Mouse (Mus musculus): ENCODE data around the gene Gja5. TPM values are rescaled to one million over a fixed set of nuclear protein-coding genes. Genes with fewer than 3 reads are reported as not detected.
"Not testable (repeated sequence)": the region's sequence is repeated elsewhere in the genome, so short reads cannot be mapped to it uniquely, and the experiment has no call there.

Gene Gja5
- polyA plus RNA-seq, 1 experiment from 2014 or later, result 34.7 TPM

DNA sequence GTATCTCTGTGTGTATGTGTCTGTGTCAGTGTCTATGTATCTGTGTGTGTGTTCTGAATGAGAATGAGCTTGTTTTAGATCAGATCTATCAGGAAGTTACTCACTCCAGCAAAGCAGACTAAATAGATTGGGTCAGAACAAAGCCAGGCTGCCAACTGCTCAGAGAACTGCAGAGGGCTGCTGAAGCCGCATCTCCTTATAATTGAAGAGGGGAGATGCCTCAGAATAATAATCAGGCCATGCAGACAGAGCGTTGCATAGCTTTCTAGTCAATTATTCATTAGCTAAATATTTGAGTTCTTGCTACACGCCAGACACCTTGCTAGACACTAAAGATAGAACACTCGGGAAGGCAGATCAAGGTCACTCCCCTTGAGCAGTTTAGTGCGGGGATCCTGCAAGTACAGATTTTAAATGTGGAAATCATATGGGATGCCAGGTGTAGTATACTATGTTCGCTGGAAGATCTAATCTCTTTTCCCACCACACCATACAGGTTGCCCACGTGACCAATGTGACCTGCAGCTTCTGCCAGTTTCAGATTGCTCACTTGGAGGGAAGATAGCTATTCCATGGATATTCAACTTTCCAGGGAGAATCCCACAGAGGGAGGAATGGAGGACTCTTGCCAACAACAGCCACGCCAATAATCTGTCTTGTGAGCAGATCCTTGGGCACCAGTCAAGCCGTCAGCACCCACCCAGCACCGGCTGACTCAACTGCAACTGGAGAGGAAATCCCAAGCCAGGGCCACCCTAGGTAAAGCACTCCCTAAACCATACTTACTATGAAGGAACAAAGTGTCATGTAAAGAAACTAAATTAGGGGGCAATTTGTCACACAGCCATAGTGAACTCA lies 196.5 kb downstream of the Gja5 start:
- H3K9me3 ChIP-seq (replicated peaks; ENCODE audit: control insufficient read depth, low read length), result 0 out of 2 replicates have a peak, but pooled peaks cover 2% of the 10 kb centered on the region
- H3K27me3 ChIP-seq (ENCODE audit: control insufficient read depth, insufficient read depth, low read length), result no peaks in the 10 kb centered on the region
- H3K4me1 ChIP-seq (ENCODE audit: control insufficient read depth, insufficient read depth, low read length), result peaks cover 9% of the 10 kb centered on the region; the same call in 1 of the 2 replicates
- ATAC-seq (replicated peaks; ENCODE audit: insufficient number of reproducible peaks, low FRiP score, low TSS enrichment), result no peak
- H3K4me2 ChIP-seq, result no peak overlapping the region
- WGBS (ENCODE audit: insufficient replicate concordance), result 53% methylated on average over 10 of the region's 10 CpGs
- H3K9ac ChIP-seq (ENCODE audit: low read depth, low read length), result no peak overlapping the region
- no peaks in the 10 kb centered on the region for H3K36me3 ChIP-seq (ENCODE audit: control insufficient read depth, insufficient read depth, low read length)
- H3K27ac ChIP-seq (ENCODE audit: low read depth, low read length), result no peak overlapping the region
- H3K4me3 ChIP-seq (ENCODE audit: low read depth, low read length), result no peak overlapping the region

DNA sequence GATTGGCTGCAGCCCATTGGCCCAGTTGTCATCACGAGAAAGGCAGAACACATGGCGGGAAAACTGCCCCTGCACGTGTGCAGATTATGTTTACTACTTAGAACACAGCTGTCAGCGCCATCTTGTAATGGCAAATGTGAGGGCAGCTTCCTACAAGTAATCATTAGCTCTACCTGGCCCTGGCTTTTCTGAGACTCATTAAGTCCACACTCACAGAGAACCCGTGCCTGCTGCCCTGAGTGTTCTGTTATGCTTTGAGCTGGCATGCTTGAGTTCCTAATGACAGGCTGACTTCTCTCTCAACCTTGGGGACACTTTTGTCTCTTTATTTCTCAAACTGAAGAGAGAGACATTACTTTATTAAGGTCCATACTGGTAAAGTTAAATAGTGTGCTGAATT lies 199.5 kb downstream of the Gja5 start:
- 61% methylated on average over 3 of the region's 5 CpGs for WGBS (ENCODE audit: insufficient replicate concordance)
- not testable (repeated sequence) for H3K9me3 ChIP-seq (replicated peaks; ENCODE audit: control insufficient read depth, low read length); H3K4me1 ChIP-seq (ENCODE audit: control insufficient read depth, insufficient read depth, low read length); H3K36me3 ChIP-seq (ENCODE audit: control insufficient read depth, insufficient read depth, low read length); H3K27me3 ChIP-seq (ENCODE audit: control insufficient read depth, insufficient read depth, low read length); H3K27ac ChIP-seq (ENCODE audit: low read depth, low read length); H3K4me2 ChIP-seq; H3K9ac ChIP-seq (ENCODE audit: low read depth, low read length); H3K4me3 ChIP-seq (ENCODE audit: low read depth, low read length); ATAC-seq (replicated peaks; ENCODE audit: insufficient number of reproducible peaks, low FRiP score, low TSS enrichment)

DNA sequence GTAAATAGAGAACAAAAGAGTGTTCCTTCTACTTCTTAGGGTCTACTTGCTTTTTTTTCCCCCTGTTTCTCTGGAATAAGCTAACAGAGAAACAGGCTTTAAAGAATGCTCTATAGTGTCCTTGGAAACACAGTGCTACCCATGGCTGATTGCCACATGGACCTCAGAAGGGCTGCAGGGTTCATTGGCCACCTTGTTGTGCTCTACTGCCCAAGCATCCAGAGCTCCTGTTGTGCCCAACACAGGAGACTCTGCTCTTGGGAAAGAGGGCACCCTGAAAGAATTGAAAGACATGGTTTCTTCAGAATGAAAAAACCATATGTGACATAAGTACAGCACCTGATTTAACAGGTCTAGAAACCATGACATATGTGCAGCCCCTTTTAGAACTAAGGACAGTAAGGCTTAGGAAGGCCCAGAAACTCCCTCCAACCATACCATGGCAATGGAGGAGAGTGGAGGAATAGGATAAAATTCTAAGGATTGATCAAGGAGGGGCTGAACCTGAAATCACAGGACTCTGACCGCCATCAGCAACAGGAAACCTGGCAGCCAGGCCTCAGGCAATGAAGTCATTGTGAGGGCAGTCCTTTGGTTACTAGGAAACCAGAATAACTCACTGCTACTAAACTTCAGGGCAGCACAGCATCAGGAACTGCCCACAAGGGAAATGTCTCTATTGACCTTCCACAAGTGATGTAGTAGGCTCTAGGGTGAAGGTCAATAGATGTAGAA lies 200.4 kb downstream of the Gja5 start:
- no peak overlapping the region for H3K4me3 ChIP-seq (ENCODE audit: low read depth, low read length)
- ATAC-seq (replicated peaks; ENCODE audit: insufficient number of reproducible peaks, low FRiP score, low TSS enrichment), result no peak
- 72% methylated on average over 1 of the region's 1 CpGs for WGBS (ENCODE audit: insufficient replicate concordance)

DNA sequence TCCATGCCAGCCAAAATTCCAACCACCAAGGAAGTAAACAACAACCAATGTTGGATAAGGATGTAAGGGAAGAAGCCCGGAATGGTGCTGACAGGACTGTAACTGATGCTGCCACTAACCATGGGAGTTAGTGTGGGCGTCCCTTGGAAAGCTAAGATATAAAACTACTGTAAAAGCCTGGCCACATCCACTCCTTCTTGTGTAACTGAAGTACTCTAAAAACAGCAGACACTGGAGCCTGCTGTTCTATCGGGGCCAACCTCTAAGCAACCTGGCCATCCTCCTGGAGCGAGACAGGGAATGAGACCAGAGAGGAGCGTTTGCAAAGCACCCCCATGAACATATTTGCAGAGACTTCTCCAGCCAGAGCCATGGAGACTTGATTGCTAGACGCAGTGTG lies 213.0 kb downstream of the Gja5 start:
- Histone ChIP-seq H3K4me3 (ENCODE audit: low read depth, low read length) (no peak overlapping the region), H3K4me1 (ENCODE audit: control insufficient read depth, insufficient read depth, low read length) (no peaks in the 10 kb centered on the region), H3K4me2 (no peak overlapping the region), H3K36me3 (ENCODE audit: control insufficient read depth, insufficient read depth, low read length) (no peaks in the 10 kb centered on the region), H3K27ac (ENCODE audit: low read depth, low read length) (no peak overlapping the region), H3K9ac (ENCODE audit: low read depth, low read length) (no peak overlapping the region), H3K27me3 (ENCODE audit: control insufficient read depth, insufficient read depth, low read length) (no peaks in the 10 kb centered on the region), H3K9me3 (replicated peaks; ENCODE audit: control insufficient read depth, low read length) (no peaks in the 10 kb centered on the region)
- WGBS (ENCODE audit: insufficient replicate concordance), result 69% methylated on average over 6 of the region's 6 CpGs
- no peak for ATAC-seq (replicated peaks; ENCODE audit: insufficient number of reproducible peaks, low FRiP score, low TSS enrichment)

More for the DNA sequence above, 200.4 kb downstream of the Gja5 start:
- Histone ChIP-seq H3K27me3 (ENCODE audit: control insufficient read depth, insufficient read depth, low read length) (no peaks in the 10 kb centered on the region), H3K9me3 (replicated peaks; ENCODE audit: control insufficient read depth, low read length) (0 out of 2 replicates have a peak, but pooled peaks cover 7% of the 10 kb centered on the region), H3K4me2 (no peak overlapping the region), H3K27ac (ENCODE audit: low read depth, low read length) (no peak overlapping the region), H3K9ac (ENCODE audit: low read depth, low read length) (no peak overlapping the region), H3K36me3 (ENCODE audit: control insufficient read depth, insufficient read depth, low read length) (no peaks in the 10 kb centered on the region), H3K4me1 (ENCODE audit: control insufficient read depth, insufficient read depth, low read length) (peaks cover 9% of the 10 kb centered on the region; the same call in 1 of the 2 replicates)

DNA sequence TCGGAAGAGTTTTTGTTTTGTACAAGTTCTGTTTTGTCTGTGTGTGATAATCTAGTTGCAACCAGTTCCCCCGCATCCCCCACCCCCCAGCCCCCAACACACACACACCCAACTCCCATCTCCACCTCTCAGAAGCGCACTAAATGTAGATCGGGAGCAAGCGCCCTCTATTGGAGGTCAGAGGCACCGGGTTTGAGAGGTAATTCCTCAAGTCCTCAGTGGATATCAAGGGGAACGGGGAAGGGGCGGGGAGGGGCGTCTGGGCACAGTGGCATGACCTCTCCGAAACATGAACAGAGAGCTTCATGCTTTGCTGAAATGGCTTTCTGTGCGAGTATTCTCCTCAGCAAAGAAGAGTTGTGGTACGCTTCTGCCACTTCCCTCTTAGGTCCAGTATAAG lies 213.8 kb downstream of the Gja5 start:
- H3K9me3 ChIP-seq (replicated peaks; ENCODE audit: control insufficient read depth, low read length), result no peaks in the 10 kb centered on the region
- no peak overlapping the region for H3K27ac ChIP-seq (ENCODE audit: low read depth, low read length)
- 48% methylated on average over 12 of the region's 12 CpGs for WGBS (ENCODE audit: insufficient replicate concordance)
- no peaks in the 10 kb centered on the region for H3K27me3 ChIP-seq (ENCODE audit: control insufficient read depth, insufficient read depth, low read length)
- no peaks in the 10 kb centered on the region for H3K4me1 ChIP-seq (ENCODE audit: control insufficient read depth, insufficient read depth, low read length)
- ATAC-seq (replicated peaks; ENCODE audit: insufficient number of reproducible peaks, low FRiP score, low TSS enrichment), result no peak
- no peaks in the 10 kb centered on the region for H3K36me3 ChIP-seq (ENCODE audit: control insufficient read depth, insufficient read depth, low read length)
- H3K4me2 ChIP-seq, result no peak overlapping the region
- H3K4me3 ChIP-seq (ENCODE audit: low read depth, low read length), result no peak overlapping the region
- H3K9ac ChIP-seq (ENCODE audit: low read depth, low read length), result no peak overlapping the region

DNA sequence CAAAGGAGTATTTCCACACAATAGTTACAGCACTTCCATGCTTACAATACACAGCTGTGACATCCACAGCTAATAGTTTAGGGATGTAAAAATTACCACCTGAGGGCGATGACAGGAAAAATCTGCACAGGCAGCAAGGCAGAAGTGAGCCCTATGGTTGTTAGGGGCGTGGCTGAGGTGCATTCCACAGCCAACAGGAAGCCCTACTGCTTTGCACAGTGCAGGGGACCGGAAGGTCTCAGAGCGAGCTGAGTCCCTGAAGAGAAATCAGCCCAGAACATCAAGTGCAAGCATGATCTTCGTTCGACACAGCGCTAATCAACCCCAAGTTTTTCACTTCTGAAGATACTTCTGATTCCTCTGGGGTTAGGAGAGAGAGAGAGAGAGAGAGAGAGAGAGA lies 219.7 kb downstream of the Gja5 start:
- H3K27me3 ChIP-seq (ENCODE audit: control insufficient read depth, insufficient read depth, low read length), result no peaks in the 10 kb centered on the region
- 0 out of 2 replicates have a peak, but pooled peaks cover 2% of the 10 kb centered on the region for H3K4me1 ChIP-seq (ENCODE audit: control insufficient read depth, insufficient read depth, low read length)
- no peaks in the 10 kb centered on the region for H3K36me3 ChIP-seq (ENCODE audit: control insufficient read depth, insufficient read depth, low read length)
- ATAC-seq (replicated peaks; ENCODE audit: insufficient number of reproducible peaks, low FRiP score, low TSS enrichment), result no peak
- H3K27ac ChIP-seq (ENCODE audit: low read depth, low read length), result no peak overlapping the region
- H3K9me3 ChIP-seq (replicated peaks; ENCODE audit: control insufficient read depth, low read length), result no peaks in the 10 kb centered on the region
- no peak overlapping the region for H3K4me3 ChIP-seq (ENCODE audit: low read depth, low read length)
- 30% methylated on average over 7 of the region's 7 CpGs for whole genome bisulfite sequencing (ENCODE audit: insufficient replicate concordance)
- no peak overlapping the region for H3K9ac ChIP-seq (ENCODE audit: low read depth, low read length)
- H3K4me2 ChIP-seq, result peak overlapping the region; percentile 23; the same call in 1 of the 2 replicates

Other genes with a start within 250 kb of the Gja5 start
- 0.15 and 0.33 TPM in 2 replicates for gene Ankrd35, start 234.6 kb upstream of the Gja5 start, polyA plus RNA-seq (2014; fragmentation: Nextera tagmentation; extraction: Ambion mirVana)
- gene Pias3, start 208.3 kb upstream of the Gja5 start, polyA plus RNA-seq (2014; fragmentation: Nextera tagmentation; extraction: Ambion mirVana), result 26.9 and 30.2 TPM in 2 replicates
- gene Nudt17, start 196.1 kb upstream of the Gja5 start, polyA plus RNA-seq (2014; fragmentation: Nextera tagmentation; extraction: Ambion mirVana), result 7.4 and 9.3 TPM in 2 replicates
- gene Polr3c, start 177.1 kb upstream of the Gja5 start, polyA plus RNA-seq (2014; fragmentation: Nextera tagmentation; extraction: Ambion mirVana), result 31.4 and 32.7 TPM in 2 replicates
- gene Rnf115, start 177.0 kb upstream of the Gja5 start, polyA plus RNA-seq (2014; fragmentation: Nextera tagmentation; extraction: Ambion mirVana), result 53.9 and 56.1 TPM in 2 replicates
- 0.10 TPM in 1 of 2 replicates, not detected in the other for gene Pdzk1, start 75.4 kb upstream of the Gja5 start, polyA plus RNA-seq (2014; fragmentation: Nextera tagmentation; extraction: Ambion mirVana)
- gene Cd160, start 75.3 kb upstream of the Gja5 start, polyA plus RNA-seq (2014; fragmentation: Nextera tagmentation; extraction: Ambion mirVana), result 0.14 TPM in 1 of 2 replicates, not detected in the other
- gene Gpr89, start 653 bp downstream of the Gja5 start, polyA plus RNA-seq (2014; fragmentation: Nextera tagmentation; extraction: Ambion mirVana), result 33.1 and 35.9 TPM in 2 replicates
- gene Gja8, start 21.3 kb downstream of the Gja5 start, polyA plus RNA-seq (2014; fragmentation: Nextera tagmentation; extraction: Ambion mirVana), result not detected in 2 replicates